Mouse (Mus musculus) gastrocnemius, postnatal 10 days (tissue): ENCODE results near the gene Gm13306. TPM values are rescaled to one million over a fixed set of nuclear protein-coding genes. Genes with fewer than 3 reads are reported as not detected.
"Not testable (repeated sequence)": the region's sequence is repeated elsewhere in the genome, so short reads cannot be mapped to it uniquely, and the experiment has no call there.

Experiments
- DNase-seq: peaks from one replicate; pipeline ENCODE4 v3.0.0; 2021; ENCODE audit warnings: mixed read lengths
- long read RNA-seq, 2 experiments: library from polyadenylated mRNA; stranded (forward); transcript quantifications; one replicate each; pipeline ENCODE4 v2.0.0; 2021
- total RNA-seq, 2 experiments: library from RNA; stranded (reverse); gene quantifications; 2 replicates each; pipeline ENCODE4 v1.2.3; 2021

The Gm13306 gene
- 1 to 10 TPM; 1.6 to 2.0 TPM for total RNA-seq
- long read RNA-seq, experiment 1, result 0 reads
- long read RNA-seq, experiment 2, partial matches to known transcripts, result 0 of 1 reads
- long read RNA-seq, experiment 2, other reads (novel, unspliced or antisense), result 0 of 1 reads

- not testable (repeated sequence) for DNase-seq
Observed at GRCm38 (mm10) chr4:42153136-42153535, at the start of gene Gm13306. Gene Gm13306, plus strand, starts transcription at chr4:42153436.

- not testable (repeated sequence) for DNase-seq
Observed at GRCm38 (mm10) chr4:42114517-42114916, 38.7 kb upstream of the Gm13306 start, which contains the start of gene Gm13304. Gene Gm13304, plus strand, starts transcription at chr4:42114817.

GRCm38 (mm10) chr4:42168503-42168902 lies 15.3 kb downstream of the Gm13306 start, which contains the start of gene Gm13305:
Gene Gm13305, minus strand, starts transcription at chr4:42168603.
- DNase-seq, result not testable (repeated sequence)

GRCm38 (mm10) chr4:42178243-42178642 lies 25.0 kb downstream of the Gm13306 start:
- DNase-seq, result not testable (repeated sequence)

- not testable (repeated sequence) for DNase-seq
Observed at GRCm38 (mm10) chr4:42183234-42184197, 30.3 kb downstream of the Gm13306 start.

GRCm38 (mm10) chr4:42184324-42184979 lies 31.2 kb downstream of the Gm13306 start:
- DNase-seq, result not testable (repeated sequence)

GRCm38 (mm10) chr4:42184980-42185372 lies 31.7 kb downstream of the Gm13306 start:
- not testable (repeated sequence) for DNase-seq

Other genes starting within 250 kb of the Gm13306 start
- not detected for gene Gm21541, start 249.8 kb upstream of the Gm13306 start, total RNA-seq
- gene Gm20878, start 211.9 kb upstream of the Gm13306 start, total RNA-seq, result 1 to 10 TPM; 1.0 to 1.8 TPM
- under 1 TPM; 0.14 to 0.16 TPM for gene Fam205a4, start 187.4 kb upstream of the Gm13306 start, total RNA-seq
- under 1 TPM in 1 of 2 experiments, not detected in 1; 0.18 TPM for gene Gm21093, start 118.7 kb upstream of the Gm13306 start, total RNA-seq
- not detected for gene Gm3893, start 62.2 kb upstream of the Gm13306 start, total RNA-seq
- 1 to 10 TPM; 7.2 to 8.4 TPM for gene Gm13304, start 38.6 kb upstream of the Gm13306 start, total RNA-seq
- 1 to 10 TPM in 1 of 2 experiments, not detected in 1; 2.1 TPM for gene Gm13305, start 15.2 kb downstream of the Gm13306 start, total RNA-seq
- gene Gm10600, start 87.2 kb downstream of the Gm13306 start, total RNA-seq, result under 1 TPM; 0.41 to 0.66 TPM
- gene Ccl21b, start 102.3 kb downstream of the Gm13306 start, total RNA-seq, result not detected
- not detected for gene Gm21953, start 140.8 kb downstream of the Gm13306 start, total RNA-seq
- gene Fam205a3, start 164.9 kb downstream of the Gm13306 start, total RNA-seq, result not detected